Mouse (Mus musculus) ovary, postnatal 14 days (tissue): ENCODE measurements around the gene H3f3b.
A peak's percentile ranks its signal among the peaks of the same experiment; 100 is the strongest.

ENCODE experiments used
- DNase-seq: peaks from one replicate; pipeline ENCODE4 v3.0.0; 2022; ENCODE audit warnings: low spot score

Gene H3f3b

DNA sequence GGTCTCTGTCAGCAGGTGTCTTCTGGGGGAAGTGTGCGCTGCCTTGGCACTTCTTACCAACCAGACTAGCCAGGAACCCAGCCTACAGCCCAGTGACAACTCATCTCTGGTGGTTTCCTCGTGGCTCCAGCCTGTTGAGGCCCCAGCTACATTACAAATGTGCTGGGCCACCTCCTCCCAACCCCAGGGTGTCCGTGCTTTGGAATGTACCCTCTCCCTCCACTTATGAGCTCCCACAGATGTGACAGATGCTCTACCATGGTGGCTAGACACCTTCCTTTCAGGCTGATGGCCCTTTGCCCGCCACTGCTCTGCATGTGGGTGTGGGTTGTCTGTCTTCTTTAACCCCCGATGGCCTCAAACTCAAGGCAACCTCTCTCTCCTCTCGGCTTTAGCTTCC, 26.0 kb downstream of the H3f3b start:
- no peak for DNase-seq

DNA sequence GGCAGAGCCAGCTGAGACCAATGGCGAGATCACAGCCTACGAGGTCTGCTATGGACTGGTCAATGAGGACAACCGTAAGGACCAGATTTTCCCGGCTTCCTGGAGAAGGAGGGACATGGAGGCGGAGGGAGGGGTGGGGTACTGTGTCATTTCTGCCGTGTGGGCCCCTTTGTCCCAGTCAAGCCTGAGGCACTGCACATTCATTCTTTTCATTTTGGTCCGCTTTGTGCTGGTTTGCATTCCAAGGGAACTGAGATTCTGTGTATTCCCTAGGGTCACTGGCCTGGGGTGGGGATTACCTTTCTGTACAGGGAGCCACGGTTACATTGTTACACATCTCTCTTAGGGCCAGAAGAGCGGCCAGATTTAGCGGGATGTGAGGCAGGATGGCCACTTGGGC, 27.2 kb downstream of the H3f3b start:
- no peak for DNase-seq

DNA sequence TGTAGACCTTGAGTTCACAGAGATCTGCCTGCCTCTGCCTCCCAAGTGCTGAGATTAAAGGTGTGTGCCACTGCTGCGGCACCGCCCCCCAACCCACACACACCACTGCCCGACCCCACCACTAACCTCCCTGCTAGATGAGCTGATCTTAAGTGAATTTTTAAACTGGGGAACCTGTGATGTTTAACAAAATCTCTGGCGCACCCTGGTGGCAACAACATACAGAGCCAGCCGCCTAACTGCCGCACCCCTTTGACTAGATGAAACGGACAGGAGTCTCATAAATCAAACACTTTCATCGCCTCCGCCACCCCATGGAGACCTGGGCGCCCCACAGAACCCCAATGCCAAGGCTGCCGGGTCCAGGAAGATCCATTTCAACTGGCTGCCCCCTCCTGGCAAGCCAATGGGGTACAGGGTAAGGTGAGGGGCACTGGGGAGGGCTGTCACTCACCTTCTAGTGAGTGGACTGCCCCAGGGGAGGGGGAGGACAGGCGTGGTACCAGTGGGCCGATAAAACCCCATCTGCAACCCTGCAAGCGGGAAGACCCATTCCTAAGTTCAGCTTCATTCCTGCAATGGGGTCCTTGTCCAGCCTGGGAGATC, 28.1 kb downstream of the H3f3b start:
- peak; percentile 60 for DNase-seq

DNA sequence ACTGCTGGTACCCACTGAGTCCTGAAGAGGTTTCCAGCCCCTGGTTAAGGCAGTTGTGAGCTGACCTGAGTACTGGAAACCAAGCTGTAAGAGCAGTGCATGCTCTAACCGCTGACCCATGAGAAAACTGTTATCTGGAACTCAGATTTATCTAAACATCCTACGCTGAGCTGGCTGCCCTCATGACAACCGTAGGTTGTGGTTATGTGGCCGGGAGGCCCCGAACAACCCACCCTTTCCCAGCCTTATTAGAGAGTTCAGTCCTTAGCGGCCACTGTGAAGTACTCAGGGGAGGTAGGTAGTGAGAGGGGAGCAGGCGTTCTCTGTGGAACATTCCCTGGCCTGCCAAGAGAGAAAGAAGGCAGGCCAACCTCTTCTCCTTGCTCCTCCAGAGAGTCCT, 28.7 kb downstream of the H3f3b start:
- no peak for DNase-seq

DNA sequence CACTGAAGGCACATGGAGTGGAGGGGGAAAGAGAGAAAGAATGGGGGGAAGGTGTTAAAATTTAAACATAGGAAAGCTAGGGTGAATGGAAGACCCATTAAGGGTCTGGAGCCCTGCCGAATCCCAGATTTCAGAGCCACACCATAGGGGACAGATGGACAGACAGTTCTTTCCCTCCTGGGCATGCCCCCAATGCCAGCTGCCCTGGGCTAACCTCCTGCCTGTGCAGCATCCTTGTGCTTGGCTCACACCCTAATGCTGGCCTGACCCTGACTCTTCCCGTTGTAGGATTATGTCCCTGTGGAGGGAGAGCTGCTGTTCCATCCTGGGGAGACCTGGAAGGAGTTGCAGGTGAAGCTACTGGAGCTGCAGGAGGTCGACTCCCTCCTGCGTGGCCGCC, 30.1 kb downstream of the H3f3b start:
- no peak for DNase-seq

DNA sequence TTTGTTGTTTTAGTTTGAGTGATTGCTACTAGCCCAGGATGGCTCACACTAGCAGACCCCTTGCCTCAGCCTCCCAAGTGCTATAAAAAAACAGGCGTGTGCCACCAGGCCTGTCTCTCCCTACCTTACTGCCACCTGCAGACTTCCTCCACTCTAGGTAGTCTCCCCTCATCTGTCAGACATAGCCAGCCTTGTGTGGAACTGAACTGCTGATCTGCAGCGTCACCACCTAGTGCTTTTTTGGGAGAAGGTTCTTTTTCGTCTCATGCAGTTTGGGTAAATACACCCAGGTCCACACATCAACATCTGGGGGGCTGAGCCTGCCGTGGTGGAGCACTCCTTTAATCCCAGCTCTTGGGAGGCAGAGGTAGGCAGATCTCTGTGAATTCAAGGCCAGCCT, 30.7 kb downstream of the H3f3b start:
- DNase-seq = no peak

DNA sequence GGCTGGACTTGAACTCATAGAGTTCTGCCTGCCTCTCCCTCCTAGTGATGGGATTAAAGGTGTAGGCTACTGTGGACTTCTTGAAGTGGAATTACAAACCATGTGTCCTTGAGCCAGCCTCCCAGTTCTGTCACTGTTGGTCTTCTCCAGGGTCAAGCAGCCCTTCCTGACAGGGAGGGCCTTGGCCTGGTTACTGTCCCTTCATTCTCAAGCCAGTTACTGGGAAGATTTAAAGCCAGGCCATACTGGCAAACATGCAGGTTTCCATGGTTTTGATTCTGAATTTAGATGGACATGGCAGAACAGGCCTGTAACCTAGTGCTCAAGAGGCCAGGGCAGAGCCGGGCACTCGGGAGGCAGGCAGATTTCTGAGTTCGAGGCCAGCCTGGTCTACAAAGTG, 32.5 kb downstream of the H3f3b start:
- no peak for DNase-seq

DNA sequence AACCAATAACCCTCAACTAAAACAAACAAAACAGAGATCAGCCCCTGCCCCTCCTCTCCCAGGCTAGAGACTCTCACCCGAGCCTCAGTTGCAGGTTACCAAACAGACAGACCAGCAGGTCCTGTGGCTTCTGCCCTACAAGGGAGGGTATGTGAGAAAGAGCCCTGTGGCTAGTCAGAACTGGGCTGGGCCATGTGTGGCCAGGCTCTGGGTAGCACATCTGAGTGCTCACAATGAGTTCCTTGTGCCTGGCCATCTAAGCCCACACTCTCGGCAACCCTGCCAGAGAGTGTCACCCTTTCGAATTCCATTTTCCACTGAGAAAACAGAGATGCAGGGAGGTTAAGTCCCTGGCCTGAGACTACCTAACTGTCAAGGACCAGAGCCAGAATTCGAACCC, 35.7 kb downstream of the H3f3b start:
- no peak for DNase-seq

DNA sequence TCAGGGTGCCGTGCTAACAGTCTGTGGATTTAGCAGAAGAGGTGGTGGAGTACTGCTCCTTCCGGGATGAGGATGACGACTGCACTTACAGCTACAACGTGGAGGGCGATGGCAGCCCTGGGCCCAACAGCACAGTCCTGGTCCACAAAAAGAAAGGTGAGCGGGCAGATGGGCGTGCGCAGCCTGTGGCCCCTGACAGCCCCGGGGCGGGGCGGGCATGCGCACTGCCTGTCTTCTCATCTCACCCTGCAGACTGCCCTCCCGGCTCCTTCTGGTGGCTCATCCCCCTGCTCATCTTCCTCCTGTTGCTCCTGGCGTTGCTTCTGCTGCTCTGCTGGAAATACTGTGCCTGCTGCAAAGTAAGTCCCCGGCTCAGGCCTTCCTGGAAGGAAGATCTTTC, 38.1 kb downstream of the H3f3b start:
- no peak for DNase-seq

DNA sequence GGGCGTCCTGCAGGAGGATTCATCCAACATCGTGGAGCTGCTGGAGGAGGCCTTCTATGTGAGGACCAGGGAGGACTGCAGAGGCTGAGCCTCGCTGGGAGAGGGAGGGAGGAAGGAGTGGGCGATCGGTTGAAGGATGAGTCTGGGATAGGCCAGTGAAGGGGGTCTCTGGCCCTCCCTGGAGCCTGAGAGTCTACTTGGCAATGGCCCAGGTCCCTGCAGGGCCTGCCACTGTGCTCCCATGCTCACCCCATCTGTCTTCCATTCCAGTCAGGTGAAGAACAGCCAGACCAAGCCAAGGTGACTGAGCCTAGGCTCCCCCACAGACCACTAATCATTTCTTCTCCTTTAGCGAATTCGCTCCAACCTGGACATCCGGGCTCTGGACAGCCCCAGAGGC, 44.5 kb downstream of the H3f3b start:
- DNase-seq = no peak

DNA sequence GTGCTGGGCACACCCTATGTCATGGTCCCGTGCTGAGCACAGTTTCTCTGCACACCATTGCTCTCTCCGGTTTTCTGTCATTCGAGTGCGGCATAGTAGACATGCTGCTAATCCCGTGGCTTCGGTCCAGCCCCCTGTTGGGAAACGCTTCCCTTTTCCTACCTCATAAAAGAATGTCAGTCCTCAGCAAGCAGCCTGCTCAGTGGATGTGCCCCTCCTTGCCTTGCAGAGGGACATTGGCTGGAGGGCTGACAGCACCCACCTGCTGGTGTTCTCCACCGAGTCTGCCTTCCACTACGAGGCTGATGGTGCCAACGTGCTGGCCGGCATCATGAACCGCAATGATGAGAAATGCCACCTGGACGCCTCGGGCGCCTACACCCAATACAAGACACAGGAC, 45.3 kb downstream of the H3f3b start:
- no peak for DNase-seq

DNA sequence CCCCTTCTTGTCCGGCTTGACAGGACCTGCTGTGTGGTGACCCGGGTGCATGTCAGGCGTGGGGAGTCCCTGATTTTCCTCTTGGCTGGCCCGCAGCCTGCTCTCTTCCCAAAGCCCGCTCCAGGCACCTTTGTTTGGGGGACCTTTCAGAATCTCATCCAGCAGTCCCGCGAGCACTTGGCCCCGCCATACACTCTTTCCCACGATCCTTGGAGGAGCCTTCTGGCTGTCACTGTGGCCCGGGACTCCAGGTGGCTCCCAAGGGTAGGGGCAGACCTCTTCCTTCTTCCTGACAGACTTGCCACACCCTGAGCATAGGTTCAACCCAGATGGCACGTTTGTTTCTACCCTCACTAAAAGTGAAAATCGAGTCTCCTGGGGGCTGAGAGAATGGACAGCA, 52.2 kb downstream of the H3f3b start:
- no peak for DNase-seq

DNA sequence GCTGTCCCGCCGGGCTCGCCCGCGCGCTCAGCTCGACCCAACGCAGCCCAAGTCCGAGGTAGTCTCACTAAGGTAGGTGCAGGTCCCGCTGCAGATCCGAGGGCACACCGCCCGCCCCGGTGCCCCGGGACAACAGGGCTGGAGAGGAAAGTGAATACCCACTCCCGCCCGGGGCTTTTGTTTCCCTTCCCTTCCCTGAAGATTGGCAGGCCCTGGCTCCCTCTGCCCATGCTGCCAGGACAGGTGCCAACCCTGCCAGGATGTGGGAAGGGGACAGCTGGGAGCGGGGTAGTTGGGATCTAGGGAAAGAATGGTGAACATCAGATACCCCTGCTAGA, 52.7 kb downstream of the H3f3b start:
- DNase-seq = no peak

DNA sequence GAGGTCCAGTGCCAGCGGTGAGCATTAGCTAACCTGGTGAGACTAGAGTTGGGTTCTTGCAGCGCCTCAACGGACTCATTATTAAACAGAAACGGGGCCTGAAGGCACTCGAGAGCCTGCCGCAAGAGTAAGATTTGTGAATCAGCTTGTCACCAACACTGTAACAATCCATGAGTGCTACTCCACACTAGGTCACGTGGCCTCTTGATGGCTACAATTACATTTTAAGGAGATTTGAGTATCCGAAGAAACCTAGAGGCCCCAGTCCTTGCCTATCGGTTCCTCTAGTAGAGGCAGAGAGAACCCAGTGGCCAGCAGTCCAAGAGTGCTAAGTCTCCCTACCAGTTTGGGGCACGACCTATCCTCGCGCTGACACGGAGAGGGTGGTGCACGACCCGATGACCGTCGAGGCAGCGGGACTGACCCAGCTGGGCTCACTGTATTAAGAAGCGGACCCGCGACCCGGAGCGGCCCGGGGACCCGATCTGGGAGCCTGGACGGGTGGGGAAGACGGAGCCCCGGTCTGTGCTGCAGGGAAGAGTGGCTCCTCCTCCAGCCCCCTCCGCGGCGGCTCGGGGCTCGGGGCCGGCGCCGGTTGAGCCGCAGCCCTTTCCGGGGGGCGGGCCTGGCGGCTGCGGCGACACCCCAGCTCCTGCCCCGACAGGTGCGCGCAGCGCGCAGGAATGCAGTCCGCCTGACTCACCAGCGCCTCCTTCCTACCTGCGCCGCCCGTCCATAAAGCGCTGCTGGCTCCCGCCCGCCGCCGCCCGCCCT, 53.3 kb downstream of the H3f3b start, which contains the start of gene Itgb4:
Gene Itgb4, plus strand, starts transcription at position 401 of the 774 bp plus-strand sequence.
- DNase-seq = peak; percentile 38
